Mouse (Mus musculus) frontal cortex, adult 2 months (tissue): Measurements from ENCODE around the gene Cyp2b23. TPM values are rescaled to one million over a fixed set of nuclear protein-coding genes. Genes with fewer than 3 reads are reported as not detected.
"Not testable (repeated sequence)": the region's sequence is repeated elsewhere in the genome, so short reads cannot be mapped to it uniquely, and the experiment has no call there.

Experiments
- DNase-seq, 2 experiments: peaks; one replicate each; pipeline ENCODE4 v3.0.0; 2022; ENCODE audit warnings: low spot score in 1 of 2; ENCODE audit errors: extremely low spot score in 1 of 2
- polyA plus RNA-seq: library from polyadenylated mRNA; depleted of rRNA; stranded (reverse); fragments of >200 nt; gene quantifications from 2 replicates; pipeline ENCODE4 v1.2.3, GENCODE M21; 2012; rRNA removed

Cyp2b23 gene
- 0.04 TPM in 1 of 2 replicates, not detected in the other for polyA plus RNA-seq

DNA sequence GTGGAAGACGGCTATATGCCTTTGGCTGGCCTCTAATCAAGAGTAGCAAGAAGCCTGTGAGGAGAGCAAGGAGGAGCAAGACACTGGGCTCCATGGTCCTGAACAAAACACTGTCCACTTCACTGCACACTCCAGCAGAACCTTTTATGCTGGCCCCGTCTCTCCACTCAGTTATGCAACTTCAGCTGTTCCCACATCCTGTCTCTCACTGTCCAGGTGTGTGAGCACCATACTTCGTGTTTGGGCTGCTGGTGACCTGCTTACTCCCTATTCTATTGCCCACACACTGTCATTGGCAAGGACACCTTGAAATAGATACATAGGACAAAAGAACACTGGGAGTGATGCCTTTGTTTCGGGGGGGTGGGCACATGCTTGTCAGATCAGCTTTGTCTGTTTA, at the start of gene Cyp2b23:
Gene Cyp2b23 (minus strand): TSS at position 101 of the 400 bp plus-strand sequence.
- DNase-seq: no peak

DNA sequence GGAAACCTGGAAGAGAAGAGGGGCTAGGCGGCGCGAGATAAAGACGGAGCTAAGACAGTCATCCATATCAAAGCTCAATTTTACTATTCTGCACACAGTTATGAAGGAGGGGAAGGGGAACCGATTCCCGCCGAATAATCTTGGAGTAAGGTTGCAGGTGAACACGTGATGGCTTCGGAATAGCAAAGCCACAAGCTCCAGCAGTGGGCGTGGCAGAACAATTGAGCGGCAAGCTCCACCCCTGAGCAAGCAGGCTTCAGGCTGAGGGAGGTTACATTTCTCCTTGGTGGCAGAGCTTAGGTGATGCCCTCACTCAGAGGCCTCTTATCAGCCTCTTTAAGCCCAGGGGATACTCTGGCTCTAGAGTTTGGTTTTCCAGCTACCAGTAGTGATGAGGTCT, 24.8 kb upstream of the Cyp2b23 start:
- DNase-seq: no peak

GRCm38 (mm10) chr7:26707061-26707460, 20.8 kb upstream of the Cyp2b23 start:
- no peak for DNase-seq

DNA sequence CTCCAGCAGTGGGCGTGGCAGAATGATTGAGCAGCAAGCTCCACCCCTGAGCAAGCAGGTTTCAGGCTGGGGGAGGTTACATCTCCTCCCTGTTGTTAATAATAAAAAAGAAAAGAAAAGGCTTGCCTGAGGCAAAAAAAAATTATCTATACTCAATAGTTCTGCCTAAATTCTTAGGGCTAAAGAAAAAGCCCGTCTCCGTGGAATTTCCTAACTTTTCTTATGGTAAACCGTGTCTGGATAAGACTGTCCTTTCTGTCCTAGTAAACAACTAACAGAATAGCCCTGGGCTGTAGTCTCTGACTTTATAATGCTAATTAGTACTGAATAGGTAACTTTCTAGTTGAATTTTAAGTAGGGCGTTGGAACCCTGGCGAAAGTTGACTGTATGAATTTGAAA, 20.0 kb upstream of the Cyp2b23 start:
- DNase-seq: not testable (repeated sequence)

GRCm38 (mm10) chr7:26700151-26700550, 13.9 kb upstream of the Cyp2b23 start:
- no peak for DNase-seq

GRCm38 (mm10) chr7:26685713-26686112, 524 bp downstream of the Cyp2b23 start:
- DNase-seq: no peak

GRCm38 (mm10) chr7:26667466-26667865, 18.8 kb downstream of the Cyp2b23 start:
- not testable (repeated sequence) for DNase-seq

DNA sequence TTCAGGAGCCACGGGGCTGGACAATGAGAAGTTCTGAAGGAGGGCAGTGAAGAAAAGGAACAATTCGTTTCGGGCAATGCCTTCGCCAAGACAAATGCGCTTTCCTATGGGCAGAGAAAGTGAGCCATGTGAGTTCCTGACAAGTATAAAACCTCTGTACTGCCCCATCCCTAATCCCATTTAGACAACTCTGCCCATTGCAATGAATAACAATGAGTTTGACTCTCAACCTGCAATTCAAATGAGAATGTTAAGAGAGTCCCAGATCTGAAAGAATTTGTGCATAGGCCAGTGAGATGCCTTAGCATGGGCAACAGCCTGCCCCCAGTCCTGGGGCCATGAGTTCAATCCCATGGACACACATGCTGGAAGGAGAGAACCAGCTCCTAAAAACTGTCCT, 20.2 kb downstream of the Cyp2b23 start:
- no peak for DNase-seq

- not testable (repeated sequence) for DNase-seq
Observed at GRCm38 (mm10) chr7:26618364-26618763, 67.9 kb downstream of the Cyp2b23 start, which contains the start of gene Vmn1r185. Vmn1r185 (minus strand) TSS chr7:26618464.

Other genes with a start within 250 kb of the Cyp2b23 start
- not detected in 2 replicates for gene Nlrp9a, start 151.4 kb downstream of the Cyp2b23 start, polyA plus RNA-seq
- not detected in 2 replicates for gene Vmn1r185, start 68.0 kb downstream of the Cyp2b23 start, polyA plus RNA-seq
- gene Cyp2b19, start 70.7 kb upstream of the Cyp2b23 start, polyA plus RNA-seq: not detected in 2 replicates
- 0.20 and 5.4 TPM in 2 replicates for gene Cyp2g1, start 122.5 kb upstream of the Cyp2b23 start, polyA plus RNA-seq
- gene Cyp2a5, start 148.9 kb upstream of the Cyp2b23 start, polyA plus RNA-seq: 1.2 and 10.3 TPM in 2 replicates